Mouse (Mus musculus): ENCODE measurements around the gene Tyk2. TPM values are rescaled to one million over a fixed set of nuclear protein-coding genes. Genes with fewer than 3 reads are reported as not detected.

Gene Tyk2
- total RNA-seq, 2 experiments from 2014 or later = 16.1 to 16.7 TPM

GRCm38 (mm10) chr9:21073044-21073840, 57.8 kb downstream of the Tyk2 start, which contains the start of the genes Gm49373 and Fdx1l:
TSS of gene Gm49373 (minus strand) at chr9:21073096.
TSS of gene Fdx1l (minus strand) at chr9:21073614.
- intact Hi-C loops (cut with DNase I) = no loop called here
- peak; percentile 92 for DNase-seq

GRCm38 (mm10) chr9:21072641-21073040, 58.4 kb downstream of the Tyk2 start:
- intact Hi-C loops (cut with DNase I) = no loop called here
- DNase-seq = no peak

GRCm38 (mm10) chr9:21067006-21067684, 63.9 kb downstream of the Tyk2 start, which contains the start of gene Zglp1:
TSS of gene Zglp1 (minus strand) at chr9:21067093.
- DNase-seq = no peak
- intact Hi-C loops (cut with DNase I) = no loop called here

- intact Hi-C loops (cut with DNase I) = no loop called here
- no peak for DNase-seq
Observed at GRCm38 (mm10) chr9:21062928-21063327, 68.1 kb downstream of the Tyk2 start.

Small RNA genes within 50 kb of the gene (microRNA-seq; reads per million reads assigned to microRNA genes)
- not detected for gene Mir7082

Other genes with a start within 250 kb of the Tyk2 start
- gene Ppan, start 243.1 kb downstream of the Tyk2 start, total RNA-seq (2021) = 10 to 100 TPM; 37.9 to 43.0 TPM
- 100 to 1,000 TPM; 144 to 147 TPM for gene Eif3g, start 232.6 kb downstream of the Tyk2 start, total RNA-seq (2021)
- gene Dnmt1, start 171.4 kb downstream of the Tyk2 start, total RNA-seq (2021) = 10 to 100 TPM; 86.1 to 88.5 TPM
- gene S1pr2, start 154.5 kb downstream of the Tyk2 start, total RNA-seq (2021) = 1 to 10 TPM; 4.5 to 5.5 TPM
- gene Mrpl4, start 128.5 kb downstream of the Tyk2 start, total RNA-seq (2021) = 10 to 100 TPM; 45.2 to 49.3 TPM
- gene Icam1, start 115.3 kb downstream of the Tyk2 start, total RNA-seq (2021) = 1 to 10 TPM; 2.5 to 2.8 TPM
- not detected for gene Icam4, start 101.9 kb downstream of the Tyk2 start, total RNA-seq (2021)
- 10 to 100 TPM; 28.1 to 41.3 TPM for gene Icam5, start 99.2 kb downstream of the Tyk2 start, total RNA-seq (2021)
- not detected for gene Zglp1, start 64.2 kb downstream of the Tyk2 start, total RNA-seq (2021)
- gene Gm49373, start 58.1 kb downstream of the Tyk2 start, total RNA-seq (2021) = 1 to 10 TPM; 1.9 TPM
- 10 to 100 TPM; 36.6 to 38.2 TPM for gene Fdx1l, start 57.6 kb downstream of the Tyk2 start, total RNA-seq (2021)
- 1 to 10 TPM; 3.3 to 4.1 TPM for gene Gm38431, start 39.2 kb downstream of the Tyk2 start, total RNA-seq (2021)
- 10 to 100 TPM; 36.8 to 37.9 TPM for gene Raver1, start 39.2 kb downstream of the Tyk2 start, total RNA-seq (2021)
- gene Cdc37, start 18.7 kb upstream of the Tyk2 start, total RNA-seq (2021) = 100 to 1,000 TPM; 125 TPM
- 10 to 100 TPM; 44.4 to 47.3 TPM for gene Pde4a, start 34.5 kb upstream of the Tyk2 start, total RNA-seq (2021)
- gene Keap1, start 108.1 kb upstream of the Tyk2 start, total RNA-seq (2021) = 10 to 100 TPM; 49.0 to 50.8 TPM
- gene S1pr5, start 117.2 kb upstream of the Tyk2 start, total RNA-seq (2021) = 1 to 10 TPM; 2.5 to 2.8 TPM
- 10 to 100 TPM; 26.3 to 31.0 TPM for gene Atg4d, start 134.1 kb upstream of the Tyk2 start, total RNA-seq (2021)
- gene Kri1, start 156.7 kb upstream of the Tyk2 start, total RNA-seq (2021) = 10 to 100 TPM; 46.7 to 49.2 TPM
- 10 to 100 TPM; 58.3 to 63.6 TPM for gene Cdkn2d, start 160.2 kb upstream of the Tyk2 start, total RNA-seq (2021)
- 1 to 10 TPM; 1.3 to 3.7 TPM for gene Ap1m2, start 181.1 kb upstream of the Tyk2 start, total RNA-seq (2021)
- 10 to 100 TPM; 69.9 to 71.5 TPM for gene Slc44a2, start 189.5 kb upstream of the Tyk2 start, total RNA-seq (2021)
- 100 to 1,000 TPM; 170 to 172 TPM for gene Ilf3, start 236.6 kb upstream of the Tyk2 start, total RNA-seq (2021)